Mouse (Mus musculus) adipocyte (in vitro differentiated cells): ENCODE data around the gene Nol3.
"Not testable (repeated sequence)": the region's sequence is repeated elsewhere in the genome, so short reads cannot be mapped to it uniquely, and the experiment has no call there.

Experiments used
- DNase-seq: peaks from one replicate; pipeline ENCODE4 v3.0.0-alpha.2; 2016; ENCODE audit warnings: low spot score

Nol3 gene

GRCm38 (mm10) chr8:105275840-105276239, at the start of gene Nol3:
TSS of gene Nol3 (plus strand) at chr8:105276140.
- DNase-seq: no peak

DNA sequence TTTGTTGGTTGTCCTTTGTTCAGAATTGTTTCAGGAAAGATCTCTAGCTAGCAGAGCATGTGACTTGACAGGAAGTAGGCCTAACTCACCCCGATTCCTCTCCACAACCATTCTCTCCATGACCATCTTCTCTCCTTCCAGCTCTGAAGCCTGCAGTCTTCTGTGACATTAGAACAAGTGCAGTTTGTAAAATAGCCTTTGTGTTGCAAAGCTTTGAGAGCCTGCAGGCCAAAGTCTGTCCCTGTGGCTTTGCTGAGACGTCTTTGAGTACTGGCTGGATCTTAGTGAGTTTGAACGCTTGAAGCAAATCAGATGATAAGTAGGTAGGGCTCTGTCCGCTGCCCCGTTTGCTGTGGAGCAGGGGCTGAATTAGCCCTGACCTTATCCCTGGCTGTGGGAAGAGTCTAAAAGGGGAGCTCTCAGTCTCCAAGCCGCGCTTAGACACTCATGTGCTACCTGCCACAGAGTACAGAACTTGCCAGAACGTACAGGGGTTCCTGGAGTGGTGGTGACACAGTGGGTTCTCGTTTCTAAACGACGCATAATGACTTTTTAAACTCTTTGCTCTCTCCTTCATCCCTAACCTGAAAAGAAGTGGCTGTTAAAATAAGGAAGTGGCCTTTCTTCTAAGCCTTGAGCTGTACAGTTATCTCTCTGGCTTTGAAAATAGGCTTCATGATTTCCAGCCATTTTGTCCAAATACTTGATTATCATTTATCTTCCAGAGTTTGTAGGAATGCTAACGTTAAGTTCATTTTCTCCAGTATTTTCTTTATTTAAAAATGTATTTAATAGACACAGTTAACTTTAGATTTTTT, 44.2 kb upstream of the Nol3 start:
- no peak for DNase-seq

- DNase-seq: not testable (repeated sequence)
Measured at GRCm38 (mm10) chr8:105232321-105232693, 43.6 kb upstream of the Nol3 start.

- no peak for DNase-seq
Measured at GRCm38 (mm10) chr8:105233126-105233935, 42.6 kb upstream of the Nol3 start.

GRCm38 (mm10) chr8:105235206-105235605, 40.7 kb upstream of the Nol3 start:
- peak; percentile 28 for DNase-seq

- DNase-seq: no peak
Measured at GRCm38 (mm10) chr8:105237442-105238142, 38.3 kb upstream of the Nol3 start.

- no peak for DNase-seq
Measured at GRCm38 (mm10) chr8:105241016-105241415, 34.9 kb upstream of the Nol3 start.

- no peak for DNase-seq
Measured at GRCm38 (mm10) chr8:105251954-105252353, 24.0 kb upstream of the Nol3 start.

- no peak for DNase-seq
Measured at GRCm38 (mm10) chr8:105252680-105253537, 23.0 kb upstream of the Nol3 start.

DNA sequence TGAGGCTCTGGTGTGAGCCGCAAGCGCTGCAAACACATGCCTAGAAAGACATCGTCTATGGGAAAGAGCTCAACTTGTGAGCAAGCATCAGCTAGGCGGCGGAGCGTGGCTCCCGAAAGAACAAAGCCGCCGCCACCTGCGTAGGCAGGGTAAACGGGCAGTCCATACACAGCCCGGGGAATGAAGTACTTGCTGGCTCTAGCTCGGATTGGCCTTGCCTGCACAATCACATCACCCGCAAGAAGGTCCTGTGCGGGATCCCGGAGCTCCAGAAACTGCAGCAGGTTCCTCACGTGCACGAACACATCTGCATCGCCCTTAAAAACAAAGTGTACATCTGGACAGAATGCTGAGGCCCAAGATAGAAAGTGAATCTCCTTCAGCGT, 22.2 kb upstream of the Nol3 start:
- DNase-seq: no peak

GRCm38 (mm10) chr8:105254152-105254965, 21.6 kb upstream of the Nol3 start:
- DNase-seq: peak; percentile 91

- DNase-seq: peak; percentile 93
Measured at GRCm38 (mm10) chr8:105254966-105255350, 21.0 kb upstream of the Nol3 start, which contains the start of gene B3gnt9. TSS of gene B3gnt9 (minus strand) at chr8:105255153.

DNA sequence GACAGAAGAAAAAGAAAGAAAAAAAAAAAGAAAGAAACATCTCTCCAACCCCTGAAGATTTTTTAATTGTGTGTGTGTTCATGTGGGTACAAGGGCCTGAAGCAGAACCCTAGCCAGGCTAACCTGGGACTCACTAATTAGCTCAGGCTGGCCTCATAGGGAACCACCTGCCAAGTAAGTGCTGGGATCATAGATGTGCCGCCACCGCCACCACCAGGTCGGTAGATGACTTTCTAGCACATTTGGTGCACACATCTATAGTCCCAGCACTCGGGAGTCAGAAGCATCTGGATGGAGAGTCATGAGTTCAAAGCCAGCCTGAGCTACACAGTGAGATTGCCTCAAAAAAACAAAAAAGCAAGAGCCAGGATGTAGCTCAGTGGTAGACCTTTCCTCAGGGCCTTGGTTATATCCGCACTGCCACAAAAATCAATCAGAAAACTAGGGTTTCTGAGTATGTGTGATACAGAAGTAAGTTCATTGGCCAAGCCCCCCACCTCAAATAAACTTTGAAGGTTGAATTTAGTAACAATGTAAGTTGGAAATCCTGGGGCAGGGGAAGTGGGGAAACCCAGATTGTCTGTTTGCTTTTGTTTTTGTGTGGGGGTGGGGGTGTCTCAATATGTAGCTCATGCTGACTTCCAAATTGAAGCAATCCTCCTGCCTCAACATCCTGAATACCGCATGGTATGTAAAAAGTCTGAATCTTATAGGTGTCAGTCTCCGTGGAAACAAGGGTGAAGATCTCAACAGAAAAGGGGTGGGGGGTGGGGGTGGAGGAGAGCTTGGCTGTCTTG, 18.4 kb upstream of the Nol3 start:
- DNase-seq: no peak

DNA sequence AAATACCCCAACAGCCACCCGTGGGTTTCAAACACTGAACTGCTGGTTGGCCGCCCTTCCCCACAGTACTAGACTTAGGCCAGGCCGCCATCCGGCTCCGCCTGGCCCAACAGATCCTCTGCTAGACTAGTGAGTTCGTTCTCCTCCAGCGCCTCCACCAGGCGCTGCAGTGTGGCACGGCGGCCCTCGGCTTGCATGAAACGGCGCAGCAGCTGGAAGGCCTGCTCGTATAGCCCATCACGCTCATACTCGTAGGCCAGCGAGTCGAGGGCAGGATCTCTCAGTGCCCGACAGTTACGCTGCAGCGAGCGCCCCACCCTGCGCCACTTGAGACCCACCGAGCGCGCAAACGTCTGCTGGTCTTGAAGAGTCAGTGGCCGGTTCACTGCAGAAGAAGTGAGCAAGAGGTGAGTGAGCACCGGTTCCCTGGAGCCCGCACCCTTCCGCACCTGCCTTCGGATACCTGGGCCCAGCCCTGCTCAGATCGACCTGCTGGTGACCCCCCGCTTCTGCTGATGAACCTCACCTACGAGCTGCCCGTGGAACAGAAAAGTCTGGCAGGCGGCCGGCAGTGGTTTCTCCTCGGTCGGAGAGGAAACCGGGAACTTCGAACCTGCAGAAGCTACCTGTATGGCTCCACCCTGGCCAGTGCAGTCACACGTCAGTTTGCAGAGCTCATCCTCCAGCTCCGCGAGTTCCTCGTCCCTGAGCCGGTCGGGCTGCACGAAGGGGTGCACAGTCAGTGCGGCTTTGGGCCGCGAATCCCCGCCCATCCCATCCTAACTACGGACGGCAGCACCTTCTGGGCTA, 16.8 kb upstream of the Nol3 start:
- DNase-seq: no peak

- DNase-seq: no peak
Measured at GRCm38 (mm10) chr8:105259721-105260320, 16.1 kb upstream of the Nol3 start.

GRCm38 (mm10) chr8:105260371-105261099, 15.4 kb upstream of the Nol3 start:
- DNase-seq: no peak

DNA sequence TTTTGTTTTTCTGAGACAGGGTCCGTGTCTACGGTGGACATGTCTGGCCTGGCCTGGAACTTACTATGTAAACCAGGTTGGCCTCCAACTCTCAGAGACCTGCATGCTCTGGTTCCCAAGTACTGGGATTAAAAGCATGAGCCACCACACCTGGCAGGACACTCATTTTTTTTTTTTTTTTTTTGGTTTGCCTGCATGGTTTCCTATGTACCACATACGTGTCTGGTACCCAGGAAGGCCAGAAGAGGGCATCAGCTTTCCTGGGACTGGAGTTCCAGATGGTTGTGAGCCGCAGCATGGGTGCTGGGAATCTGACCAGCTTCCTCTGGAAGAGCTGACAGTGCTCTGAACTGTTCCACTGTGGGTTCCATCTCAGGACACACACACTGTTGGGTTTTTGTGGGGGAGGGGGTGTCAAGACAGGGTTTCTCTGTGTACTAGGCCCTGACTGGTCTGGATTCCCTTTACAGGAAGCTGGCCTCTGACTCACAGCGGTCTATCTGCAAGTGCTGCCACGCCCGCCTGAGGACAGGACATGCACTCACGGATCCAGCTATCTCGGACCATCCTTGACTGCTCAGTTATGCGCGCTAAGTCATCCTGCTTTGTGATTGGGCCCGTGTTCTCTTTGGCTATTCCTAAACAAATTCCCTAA, 14.5 kb upstream of the Nol3 start:
- DNase-seq: no peak
